Mouse (Mus musculus) small intestine, adult 2 months (tissue): Measurements from ENCODE around the gene Incenp.
"Not testable (repeated sequence)": the region's sequence is repeated elsewhere in the genome, so short reads cannot be mapped to it uniquely, and the experiment has no call there.

ENCODE experiments used
- CTCF ChIP-seq: fragments of 200-500 bp; IDR thresholded peaks from 2 replicates; pipeline ENCODE4 v1.5.1; 2012; ENCODE audit warnings: low read depth, mild to moderate bottlenecking, control low read depth, inconsistent platforms, low read length, moderate library complexity, mixed read lengths; ENCODE audit not compliant: insufficient replicate concordance, insufficient read length; ENCODE audit errors: extremely low read depth
- POLR2A ChIP-seq: fragments of 200-500 bp; IDR thresholded peaks from 2 replicates; pipeline ENCODE4 v1.6.1; 2012; ENCODE audit warnings: low read depth, mild to moderate bottlenecking, control low read depth, inconsistent platforms, low read length, moderate library complexity

GRCm38 (mm10) chr19:9931167-9931607 is 31.8 kb upstream of the Incenp start:
- TF ChIP-seq POLR2A, CTCF: not testable (repeated sequence)
